Mouse (Mus musculus): ENCODE results near the gene Cenph. TPM values are rescaled to one million over a fixed set of nuclear protein-coding genes. Genes with fewer than 3 reads are reported as not detected.
"Not testable (repeated sequence)": the region's sequence is repeated elsewhere in the genome, so short reads cannot be mapped to it uniquely, and the experiment has no call there.

Gene Cenph
- total RNA-seq, 1 experiment from 2014 or later, result 45.4 TPM

- no peak for ATAC-seq (replicated peaks in 1 of 2; ENCODE audit: insufficient read depth in 1 of 2, low FRiP score in 2 of 2, low TSS enrichment in 1 of 2, low read depth in 1 of 2, poor library complexity in 2 of 2, severe bottlenecking in 2 of 2)
These were observed 22.7 kb downstream of the Cenph start for GRCm38 (mm10) chr13:100753011-100753410.

- ATAC-seq (replicated peaks in 1 of 2; ENCODE audit: insufficient read depth in 1 of 2, low FRiP score in 2 of 2, low TSS enrichment in 1 of 2, low read depth in 1 of 2, poor library complexity in 2 of 2, severe bottlenecking in 2 of 2), result no peak
These were observed 23.2 kb downstream of the Cenph start for GRCm38 (mm10) chr13:100752529-100752928.

GRCm38 (mm10) chr13:100751402-100751801 is 24.3 kb downstream of the Cenph start:
- ATAC-seq (replicated peaks in 1 of 2; ENCODE audit: insufficient read depth in 1 of 2, low FRiP score in 2 of 2, low TSS enrichment in 1 of 2, low read depth in 1 of 2, poor library complexity in 2 of 2, severe bottlenecking in 2 of 2), result 0 out of 4 replicates have a peak, but pooled peaks of 1 of the 2 experiments have one; percentile 7

GRCm38 (mm10) chr13:100750799-100751198 is 24.9 kb downstream of the Cenph start:
- ATAC-seq (replicated peaks in 1 of 2; ENCODE audit: insufficient read depth in 1 of 2, low FRiP score in 2 of 2, low TSS enrichment in 1 of 2, low read depth in 1 of 2, poor library complexity in 2 of 2, severe bottlenecking in 2 of 2), result peak; percentile 62 to 67; a peak in 3 of 4 replicates

- ATAC-seq (replicated peaks in 1 of 2; ENCODE audit: insufficient read depth in 1 of 2, low FRiP score in 2 of 2, low TSS enrichment in 1 of 2, low read depth in 1 of 2, poor library complexity in 2 of 2, severe bottlenecking in 2 of 2), result no peak
These were observed 27.1 kb downstream of the Cenph start for GRCm38 (mm10) chr13:100748638-100749037.

- no peak for ATAC-seq (replicated peaks in 1 of 2; ENCODE audit: insufficient read depth in 1 of 2, low FRiP score in 2 of 2, low TSS enrichment in 1 of 2, low read depth in 1 of 2, poor library complexity in 2 of 2, severe bottlenecking in 2 of 2)
These were observed 29.6 kb downstream of the Cenph start for GRCm38 (mm10) chr13:100746090-100746489.

GRCm38 (mm10) chr13:100744036-100744744 is 31.5 kb downstream of the Cenph start, which contains the start of gene Mrps36:
Gene Mrps36, minus strand, starts transcription at chr13:100744659.
- peak; percentile 89 to 95 for ATAC-seq (replicated peaks in 1 of 2; ENCODE audit: insufficient read depth in 1 of 2, low FRiP score in 2 of 2, low TSS enrichment in 1 of 2, low read depth in 1 of 2, poor library complexity in 2 of 2, severe bottlenecking in 2 of 2)

GRCm38 (mm10) chr13:100743346-100744035 is 32.2 kb downstream of the Cenph start:
- peak; percentile 14 to 30; a peak in 3 of 4 replicates for ATAC-seq (replicated peaks in 1 of 2; ENCODE audit: insufficient read depth in 1 of 2, low FRiP score in 2 of 2, low TSS enrichment in 1 of 2, low read depth in 1 of 2, poor library complexity in 2 of 2, severe bottlenecking in 2 of 2)

GRCm38 (mm10) chr13:100742831-100743230 is 32.9 kb downstream of the Cenph start:
- no peak for ATAC-seq (replicated peaks in 1 of 2; ENCODE audit: insufficient read depth in 1 of 2, low FRiP score in 2 of 2, low TSS enrichment in 1 of 2, low read depth in 1 of 2, poor library complexity in 2 of 2, severe bottlenecking in 2 of 2)

GRCm38 (mm10) chr13:100732756-100733155 is 42.9 kb downstream of the Cenph start:
- ATAC-seq (replicated peaks in 1 of 2; ENCODE audit: insufficient read depth in 1 of 2, low FRiP score in 2 of 2, low TSS enrichment in 1 of 2, low read depth in 1 of 2, poor library complexity in 2 of 2, severe bottlenecking in 2 of 2), result no peak

GRCm38 (mm10) chr13:100731462-100732046 is 44.1 kb downstream of the Cenph start:
- ATAC-seq (replicated peaks in 1 of 2; ENCODE audit: insufficient read depth in 1 of 2, low FRiP score in 2 of 2, low TSS enrichment in 1 of 2, low read depth in 1 of 2, poor library complexity in 2 of 2, severe bottlenecking in 2 of 2), result not testable (repeated sequence)

GRCm38 (mm10) chr13:100730861-100731176 is 44.9 kb downstream of the Cenph start, which contains the start of gene Cdk7:
Gene Cdk7, minus strand, starts transcription at chr13:100730939.
- ATAC-seq (replicated peaks in 1 of 2; ENCODE audit: insufficient read depth in 1 of 2, low FRiP score in 2 of 2, low TSS enrichment in 1 of 2, low read depth in 1 of 2, poor library complexity in 2 of 2, severe bottlenecking in 2 of 2), result peak; percentile 99

- peak; percentile 33 to 65 for ATAC-seq (replicated peaks in 1 of 2; ENCODE audit: insufficient read depth in 1 of 2, low FRiP score in 2 of 2, low TSS enrichment in 1 of 2, low read depth in 1 of 2, poor library complexity in 2 of 2, severe bottlenecking in 2 of 2)
These were observed 45.4 kb downstream of the Cenph start for GRCm38 (mm10) chr13:100730153-100730860.

GRCm38 (mm10) chr13:100728530-100728929 is 47.2 kb downstream of the Cenph start:
- not testable (repeated sequence) for ATAC-seq (replicated peaks in 1 of 2; ENCODE audit: insufficient read depth in 1 of 2, low FRiP score in 2 of 2, low TSS enrichment in 1 of 2, low read depth in 1 of 2, poor library complexity in 2 of 2, severe bottlenecking in 2 of 2)

GRCm38 (mm10) chr13:100728086-100728485 is 47.6 kb downstream of the Cenph start:
- ATAC-seq (replicated peaks in 1 of 2; ENCODE audit: insufficient read depth in 1 of 2, low FRiP score in 2 of 2, low TSS enrichment in 1 of 2, low read depth in 1 of 2, poor library complexity in 2 of 2, severe bottlenecking in 2 of 2), result no peak

- ATAC-seq (replicated peaks in 1 of 2; ENCODE audit: insufficient read depth in 1 of 2, low FRiP score in 2 of 2, low TSS enrichment in 1 of 2, low read depth in 1 of 2, poor library complexity in 2 of 2, severe bottlenecking in 2 of 2), result no peak
These were observed 50.5 kb downstream of the Cenph start for GRCm38 (mm10) chr13:100725194-100725593.

- no peak for ATAC-seq (replicated peaks in 1 of 2; ENCODE audit: insufficient read depth in 1 of 2, low FRiP score in 2 of 2, low TSS enrichment in 1 of 2, low read depth in 1 of 2, poor library complexity in 2 of 2, severe bottlenecking in 2 of 2)
These were observed 51.5 kb downstream of the Cenph start for GRCm38 (mm10) chr13:100724051-100724754.
